Mouse (Mus musculus): Measurements from ENCODE around the gene Mcat. TPM values are rescaled to one million over a fixed set of nuclear protein-coding genes. Genes with fewer than 3 reads are reported as not detected.
"Not testable (repeated sequence)": the region's sequence is repeated elsewhere in the genome, so short reads cannot be mapped to it uniquely, and the experiment has no call there.

Gene Mcat
- total RNA-seq, 4 experiments from 2014 or later = 24.6 to 28.3 (median 26.9) TPM

- peak; percentile 90 to 93 for DNase-seq (ENCODE audit: low spot score in 2 of 2)
Observed at GRCm38 (mm10) chr15:83510805-83511405, 52.7 kb downstream of the Mcat start, which contains the start of gene Ttll1. Gene Ttll1, minus strand, starts transcription at chr15:83510893.

- DNase-seq (ENCODE audit: low spot score in 2 of 2) = no peak
Observed at GRCm38 (mm10) chr15:83509950-83510804, 53.4 kb downstream of the Mcat start.

- DNase-seq (ENCODE audit: low spot score in 2 of 2) = not testable (repeated sequence)
Observed at GRCm38 (mm10) chr15:83501483-83501882, 62.1 kb downstream of the Mcat start.

- DNase-seq (ENCODE audit: low spot score in 2 of 2) = no peak
Observed at GRCm38 (mm10) chr15:83500352-83500751, 63.2 kb downstream of the Mcat start.

GRCm38 (mm10) chr15:83499211-83499755, 64.3 kb downstream of the Mcat start:
- no peak for DNase-seq (ENCODE audit: low spot score in 2 of 2)

- DNase-seq (ENCODE audit: low spot score in 2 of 2) = no peak
Observed at GRCm38 (mm10) chr15:83497299-83497698, 66.3 kb downstream of the Mcat start.

Small RNA genes within 50 kb of the gene (microRNA-seq; reads per million reads assigned to microRNA genes)
- gene Gm24575 = 0 reads per million in 2 experiments

Other genes with a start within 250 kb of the Mcat start
- gene Arfgap3, start 213.5 kb downstream of the Mcat start, total RNA-seq (2022) = 10 to 100 TPM; 16.1 to 23.7 (median 20.0) TPM
- 100 to 1,000 TPM in 3 of 4 experiments, 10 to 100 TPM in 1; 95.2 to 112 (median 106) TPM for gene Pacsin2, start 99.2 kb downstream of the Mcat start, total RNA-seq (2022)
- gene Ttll1, start 52.9 kb downstream of the Mcat start, total RNA-seq (2022) = 10 to 100 TPM; 32.0 to 40.0 (median 36.2) TPM
- gene Bik, start 36.9 kb downstream of the Mcat start, total RNA-seq (2022) = under 1 TPM in 3 of 4 experiments, not detected in 1; 0.40 to 0.66 (median 0.47) TPM
- gene Tspo, start 195 bp downstream of the Mcat start, total RNA-seq (2022) = 10 to 100 TPM in 2 of 4 experiments, 1 to 10 TPM in 2; 7.0 to 23.0 (median 12.5) TPM
- gene Ttll12, start 31.4 kb upstream of the Mcat start, total RNA-seq (2022) = 10 to 100 TPM in 3 of 4 experiments, 1 to 10 TPM in 1; 9.5 to 13.3 (median 11.7) TPM
- gene Scube1, start 161.2 kb upstream of the Mcat start, total RNA-seq (2022) = 10 to 100 TPM; 17.6 to 18.5 (median 18.2) TPM
- gene Mpped1, start 215.7 kb upstream of the Mcat start, total RNA-seq (2022) = 100 to 1,000 TPM; 164 to 204 (median 185) TPM

Data from layer of hippocampus, adult 8-10 months (tissue).